Mouse (Mus musculus) midbrain, embryonic 10.5 days (tissue): ENCODE results near the gene Fgf10. TPM values are rescaled to one million over a fixed set of nuclear protein-coding genes. Genes with fewer than 3 reads are reported as not detected.
A peak's percentile ranks its signal among the peaks of the same experiment; 100 is the strongest.

ENCODE experiments used
- DNase-seq: peaks from one replicate; pipeline ENCODE4 v3.0.0-alpha.2; 2017; ENCODE audit warnings: low spot score
- H3K27ac ChIP-seq: fragments of 300-500 bp; sonication (generic); replicated peaks from 2 replicates; pipeline ENCODE4 v1.5.1; 2016; ENCODE audit warnings: mild to moderate bottlenecking
- H3K27me3 ChIP-seq: fragments of 300-500 bp; sonication (generic); 2 replicates; pipeline ENCODE4 v1.6.1; 2016; ENCODE audit warnings: low read depth, mild to moderate bottlenecking; ENCODE audit not compliant: poor library complexity, severe bottlenecking
- H3K36me3 ChIP-seq: fragments of 300-500 bp; sonication (generic); 2 replicates; pipeline ENCODE4 v1.6.1; 2016; ENCODE audit warnings: mild to moderate bottlenecking, moderate library complexity
- H3K4me1 ChIP-seq: fragments of 300-500 bp; sonication (generic); 2 replicates; pipeline ENCODE4 v1.6.1; 2016
- H3K4me3 ChIP-seq: fragments of 300-500 bp; sonication (generic); 2 replicates; pipeline ENCODE4 v1.5.1; 2016; ENCODE audit warnings: mild to moderate bottlenecking, moderate library complexity
- H3K9me3 ChIP-seq: fragments of 300-500 bp; sonication (generic); replicated peaks from 2 replicates; pipeline ENCODE4 v1.6.1; 2016; ENCODE audit warnings: mild to moderate bottlenecking
- WGBS: fragments of 180-500 bp; shearing (Covaris S2); methylation state at CpG from one replicate; pipeline ENCODE4 v1.1.7; 2016; 5-methylcytosine and 5-hydroxymethylcytosine counted together
- polyA plus RNA-seq: library from polyadenylated mRNA; unstranded; fragments of >200 nt; fragmentation: Nextera tagmentation; extraction: Ambion mirVana; gene quantifications from 2 replicates; pipeline ENCODE4 v1.2.1, GENCODE M21; 2016

Gene Fgf10
- polyA plus RNA-seq, 1 experiment from 2014 or later: 2.9 TPM

DNA sequence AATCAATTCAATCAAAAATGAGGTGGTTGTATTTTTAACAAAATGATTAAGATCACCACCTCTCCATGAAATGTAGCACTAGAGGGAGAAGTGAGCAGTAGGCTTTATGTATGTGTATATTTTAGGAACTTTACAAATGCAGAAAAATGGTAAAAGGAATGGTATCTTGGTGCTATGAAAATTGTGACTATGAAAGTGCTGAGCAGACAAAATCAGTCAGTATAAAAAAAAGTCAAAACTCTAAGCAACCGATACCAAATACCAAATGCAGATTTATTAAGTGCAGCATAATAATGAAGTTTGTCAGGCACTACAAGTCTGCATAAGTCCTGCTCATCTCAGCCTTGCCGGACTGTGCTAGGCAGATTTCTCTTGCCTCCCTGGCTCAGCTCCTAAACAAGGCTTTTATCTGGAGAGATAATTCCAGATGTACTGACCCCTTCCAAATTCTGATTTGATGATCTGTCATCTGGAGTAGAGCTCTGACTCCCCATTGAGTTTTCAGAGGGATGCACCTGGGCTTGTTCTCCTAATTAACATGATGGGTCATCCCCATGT, 70.3 kb downstream of the Fgf10 start:
- DNase-seq: no peak
- Histone ChIP-seq H3K27ac (no peak overlapping the region), H3K4me1 (peaks cover 4% of the 10 kb centered on the region; the same call in 1 of the 2 replicates), H3K36me3 (no peaks in the 10 kb centered on the region), H3K9me3 (no peaks in the 10 kb centered on the region), H3K4me3 (no peak overlapping the region), H3K27me3 (no peaks in the 10 kb centered on the region)
- WGBS: 90% methylated on average over 2 of the region's 2 CpGs

DNA sequence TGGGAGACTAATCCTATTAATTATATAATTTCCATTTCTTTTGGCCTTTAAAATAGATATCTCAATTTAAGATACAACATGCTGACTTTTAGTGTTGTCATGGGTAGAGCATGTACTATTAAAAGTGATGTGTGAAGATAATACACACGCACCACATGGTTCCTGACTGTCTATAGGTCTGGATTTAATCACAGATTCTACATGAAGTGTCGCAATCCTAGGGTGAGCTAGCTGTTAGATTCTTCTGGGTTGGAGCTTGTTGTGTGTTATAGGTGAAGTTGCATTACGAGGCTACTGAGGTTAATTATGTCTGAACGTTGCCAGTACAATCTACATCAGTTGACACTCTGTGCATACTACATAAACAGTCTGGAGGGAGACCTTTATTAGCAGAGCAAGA, 73.2 kb downstream of the Fgf10 start:
- Histone ChIP-seq H3K4me3 (no peak overlapping the region), H3K4me1 (no peaks in the 10 kb centered on the region), H3K27me3 (no peaks in the 10 kb centered on the region), H3K9me3 (no peaks in the 10 kb centered on the region), H3K27ac (no peak overlapping the region), H3K36me3 (no peaks in the 10 kb centered on the region)
- WGBS: 91% methylated on average over 4 of the region's 4 CpGs
- DNase-seq: no peak

DNA sequence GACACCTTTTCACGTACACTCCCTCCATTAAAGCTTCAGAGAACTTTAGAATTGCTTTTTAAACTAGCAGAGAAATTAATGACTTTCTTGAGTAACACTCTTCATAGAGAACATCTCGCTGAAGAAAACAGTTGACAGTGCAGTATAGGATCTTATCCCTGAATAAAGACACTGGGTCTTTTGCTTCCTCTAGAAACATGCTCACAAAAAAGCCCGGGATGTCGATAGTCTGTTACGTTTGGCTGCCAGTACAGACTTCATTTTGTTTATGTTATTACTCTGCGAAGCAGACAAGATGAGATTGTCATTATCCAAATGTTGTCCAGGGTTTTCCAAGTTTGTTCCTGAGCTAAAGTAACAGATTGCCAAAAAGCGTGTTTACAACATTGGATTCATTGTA, 75.2 kb downstream of the Fgf10 start:
- H3K27me3 ChIP-seq: no peaks in the 10 kb centered on the region
- H3K27ac ChIP-seq: no peak overlapping the region
- no peaks in the 10 kb centered on the region for H3K4me1 ChIP-seq
- H3K36me3 ChIP-seq: no peaks in the 10 kb centered on the region
- DNase-seq: no peak
- H3K4me3 ChIP-seq: no peak overlapping the region
- no peaks in the 10 kb centered on the region for H3K9me3 ChIP-seq
- 91% methylated on average over 7 of the region's 7 CpGs for WGBS

DNA sequence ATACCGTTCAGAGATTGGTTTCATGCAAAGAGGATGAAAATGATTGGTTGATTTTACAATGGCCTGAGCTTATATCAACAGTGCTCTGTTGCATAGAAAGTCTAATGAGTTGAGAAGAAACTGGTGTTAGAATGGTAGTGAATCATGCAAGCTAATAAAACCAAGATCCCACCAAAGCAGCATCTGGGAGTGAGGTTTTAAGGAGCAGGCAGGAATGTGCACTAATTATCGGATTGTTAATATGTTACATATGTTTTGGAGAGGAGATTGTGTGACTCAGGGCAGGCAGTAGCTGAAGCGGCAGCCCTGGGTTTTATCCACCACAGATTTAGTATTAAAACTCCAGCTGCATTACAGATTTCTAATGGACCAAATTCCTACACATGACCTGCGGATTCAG, 76.8 kb downstream of the Fgf10 start:
- no peaks in the 10 kb centered on the region for H3K4me1 ChIP-seq
- WGBS: 79% methylated on average over 4 of the region's 4 CpGs

DNA sequence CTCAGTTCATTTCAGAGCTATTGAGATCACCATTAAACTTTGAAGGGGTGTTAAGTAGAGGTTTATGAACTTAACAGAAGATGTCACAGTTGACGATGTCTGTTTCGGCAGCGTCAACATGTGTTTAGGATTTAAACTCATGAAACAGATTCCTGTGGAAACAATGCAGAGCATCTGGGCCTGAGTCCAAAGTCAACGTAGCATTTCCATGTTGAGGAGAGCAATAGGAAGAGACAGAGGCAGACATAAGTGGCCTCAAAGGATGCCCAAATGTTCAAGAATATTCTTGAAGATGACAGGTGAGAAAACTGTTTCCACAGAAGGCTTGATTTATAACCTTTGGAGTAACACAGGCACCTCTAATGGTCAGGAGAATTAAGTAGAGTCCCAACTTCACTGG, 84.4 kb downstream of the Fgf10 start:
- 88% methylated on average over 4 of the region's 4 CpGs for WGBS

More for the DNA sequence above, 76.8 kb downstream of the Fgf10 start:
- no peak overlapping the region for H3K4me3 ChIP-seq
- H3K9me3 ChIP-seq: no peaks in the 10 kb centered on the region
- H3K27ac ChIP-seq: no peak overlapping the region
- no peak for DNase-seq
- no peaks in the 10 kb centered on the region for H3K36me3 ChIP-seq
- no peaks in the 10 kb centered on the region for H3K27me3 ChIP-seq

DNA sequence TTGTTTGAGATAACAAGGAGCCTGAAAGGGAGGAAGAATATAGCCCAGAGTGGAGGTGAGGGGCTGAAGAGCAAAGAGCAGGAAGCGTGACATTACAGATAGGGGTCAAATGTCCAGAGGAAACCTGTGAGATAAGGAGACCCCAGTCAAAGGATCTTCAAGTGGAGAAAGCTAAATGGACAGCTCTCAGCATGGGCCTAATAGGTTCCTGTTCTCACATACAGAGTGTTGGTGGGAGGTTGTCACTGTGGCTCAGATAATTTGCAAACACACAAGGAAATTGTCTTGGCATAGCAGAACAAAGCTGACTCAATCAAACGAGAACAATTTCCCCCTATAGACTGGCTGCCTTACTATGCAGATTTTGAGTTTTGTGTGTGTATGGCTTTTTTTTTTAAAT, 89.4 kb downstream of the Fgf10 start:
- Histone ChIP-seq H3K36me3 (no peaks in the 10 kb centered on the region), H3K4me1 (no peaks in the 10 kb centered on the region), H3K27ac (no peak overlapping the region), H3K9me3 (no peaks in the 10 kb centered on the region), H3K4me3 (no peak overlapping the region), H3K27me3 (no peaks in the 10 kb centered on the region)
- DNase-seq: peak; percentile 15
- 16% methylated on average over 2 of the region's 2 CpGs for WGBS

More for the DNA sequence above, 84.4 kb downstream of the Fgf10 start:
- no peak for DNase-seq
- Histone ChIP-seq H3K9me3 (no peaks in the 10 kb centered on the region), H3K4me1 (no peaks in the 10 kb centered on the region), H3K4me3 (no peak overlapping the region), H3K27me3 (no peaks in the 10 kb centered on the region), H3K36me3 (no peaks in the 10 kb centered on the region), H3K27ac (no peak overlapping the region)

DNA sequence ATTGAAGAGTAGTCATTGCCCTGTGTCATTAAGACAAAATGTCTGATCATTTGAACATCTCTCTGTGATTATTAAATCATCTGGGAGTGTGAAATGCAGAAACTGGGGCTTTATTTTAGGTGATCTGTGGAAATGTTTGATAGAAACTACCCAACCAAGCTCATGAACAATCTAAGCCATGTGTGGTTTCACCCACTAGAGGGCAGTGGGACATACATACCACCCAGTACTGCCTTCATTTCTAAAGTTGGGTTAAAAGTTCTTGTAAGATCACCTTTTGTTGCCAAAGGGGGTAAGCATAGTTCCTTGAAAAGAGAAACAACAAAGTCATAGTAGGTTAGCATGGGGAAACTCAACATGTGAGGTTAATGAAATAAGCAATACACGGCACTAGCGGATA, 93.4 kb downstream of the Fgf10 start:
- DNase-seq: no peak
- Histone ChIP-seq H3K27ac (no peak overlapping the region), H3K9me3 (no peaks in the 10 kb centered on the region), H3K27me3 (no peaks in the 10 kb centered on the region), H3K36me3 (no peaks in the 10 kb centered on the region), H3K4me3 (no peak overlapping the region), H3K4me1 (no peaks in the 10 kb centered on the region)
- 94% methylated on average over 2 of the region's 2 CpGs for WGBS

DNA sequence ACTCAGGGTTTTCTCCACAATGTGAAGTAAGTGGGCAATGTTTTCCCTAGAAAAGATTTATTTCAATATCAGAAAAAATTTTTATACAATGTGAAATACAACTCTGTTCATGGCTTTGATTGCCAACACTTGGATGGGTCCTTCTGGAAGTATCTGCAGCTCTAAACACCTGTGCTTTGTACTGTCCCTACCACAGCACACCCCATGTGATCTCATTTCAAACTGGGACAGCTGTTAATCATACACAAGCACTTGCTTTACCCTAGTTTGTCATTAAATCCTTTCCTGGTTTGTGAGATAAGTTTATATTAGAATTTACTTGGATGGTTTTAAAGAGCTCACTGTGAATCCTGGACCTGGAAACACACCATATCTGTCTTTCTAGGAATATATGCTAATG, 102.6 kb downstream of the Fgf10 start:
- DNase-seq: no peak
- no peaks in the 10 kb centered on the region for H3K9me3 ChIP-seq
- no peak overlapping the region for H3K27ac ChIP-seq
- H3K27me3 ChIP-seq: no peaks in the 10 kb centered on the region
- H3K36me3 ChIP-seq: no peaks in the 10 kb centered on the region
- no peaks in the 10 kb centered on the region for H3K4me1 ChIP-seq
- no peak overlapping the region for H3K4me3 ChIP-seq

DNA sequence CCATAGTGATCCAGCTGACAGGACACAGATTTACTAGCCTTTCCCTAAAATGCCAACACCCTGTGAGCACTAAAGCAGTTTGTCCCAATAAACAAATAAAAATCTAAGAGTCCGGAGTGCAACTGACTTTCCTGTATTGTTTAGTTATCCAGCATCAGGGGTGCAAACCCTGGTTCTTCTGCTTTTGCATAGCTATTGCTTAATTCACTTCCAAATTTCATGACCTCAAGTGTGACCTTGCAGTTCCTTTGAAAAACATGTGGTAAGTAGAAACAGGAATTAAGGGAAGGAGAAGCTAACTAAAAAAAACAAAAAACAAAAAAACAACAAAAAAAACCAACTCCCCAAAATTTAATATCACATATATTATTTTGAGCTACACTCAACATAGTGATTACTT, 105.6 kb downstream of the Fgf10 start:
- Histone ChIP-seq H3K4me1 (no peaks in the 10 kb centered on the region), H3K4me3 (no peak overlapping the region), H3K27ac (no peak overlapping the region), H3K27me3 (no peaks in the 10 kb centered on the region), H3K36me3 (no peaks in the 10 kb centered on the region), H3K9me3 (no peaks in the 10 kb centered on the region)
- DNase-seq: no peak
- 72% methylated on average over 1 of the region's 1 CpGs for WGBS

DNA sequence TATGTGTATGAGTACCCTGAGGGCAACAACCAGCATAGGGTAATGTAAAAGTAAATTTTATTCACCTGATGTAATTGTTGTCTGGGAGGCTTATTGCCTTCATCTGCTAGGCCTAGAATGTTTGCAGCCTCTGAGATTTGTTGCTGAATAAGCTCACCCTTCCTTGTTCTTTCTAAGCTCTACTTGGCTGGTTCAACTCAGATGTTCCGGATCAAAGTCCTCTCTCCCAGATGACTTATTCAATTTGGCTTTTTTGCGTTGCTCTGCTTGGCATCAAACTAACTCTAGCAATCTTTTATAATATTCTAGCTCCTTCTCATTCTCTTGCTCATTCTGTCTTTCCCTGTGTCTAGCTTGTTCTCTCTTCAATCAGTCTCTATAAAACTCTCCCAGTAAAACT, 109.6 kb downstream of the Fgf10 start:
- Histone ChIP-seq H3K36me3 (no peaks in the 10 kb centered on the region), H3K27ac (no peak overlapping the region), H3K4me1 (no peaks in the 10 kb centered on the region), H3K9me3 (no peaks in the 10 kb centered on the region), H3K4me3 (no peak overlapping the region), H3K27me3 (no peaks in the 10 kb centered on the region)
- 92% methylated on average over 2 of the region's 2 CpGs for WGBS
- no peak for DNase-seq

DNA sequence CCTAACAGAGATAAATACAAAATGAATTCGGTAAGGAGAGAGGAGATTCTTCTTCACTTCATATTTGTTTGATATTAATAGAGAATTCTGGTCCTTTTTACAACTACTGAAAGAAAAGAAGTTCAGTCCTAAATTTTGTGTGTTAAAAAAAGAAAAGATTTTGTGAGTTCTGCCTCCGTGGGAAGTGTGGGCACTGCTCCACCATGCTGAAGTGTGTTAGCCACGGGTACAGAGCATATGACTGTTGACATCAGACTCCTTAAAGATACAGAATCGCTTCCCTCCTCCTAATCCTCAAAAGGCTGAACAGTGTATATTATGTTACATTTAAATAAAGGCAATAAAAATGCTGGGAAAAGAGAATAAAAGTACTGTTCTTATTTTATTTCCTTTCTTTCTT, 122.2 kb downstream of the Fgf10 start:
- no peak for DNase-seq
- 72% methylated on average over 4 of the region's 4 CpGs for WGBS
- H3K4me3 ChIP-seq: no peak overlapping the region

DNA sequence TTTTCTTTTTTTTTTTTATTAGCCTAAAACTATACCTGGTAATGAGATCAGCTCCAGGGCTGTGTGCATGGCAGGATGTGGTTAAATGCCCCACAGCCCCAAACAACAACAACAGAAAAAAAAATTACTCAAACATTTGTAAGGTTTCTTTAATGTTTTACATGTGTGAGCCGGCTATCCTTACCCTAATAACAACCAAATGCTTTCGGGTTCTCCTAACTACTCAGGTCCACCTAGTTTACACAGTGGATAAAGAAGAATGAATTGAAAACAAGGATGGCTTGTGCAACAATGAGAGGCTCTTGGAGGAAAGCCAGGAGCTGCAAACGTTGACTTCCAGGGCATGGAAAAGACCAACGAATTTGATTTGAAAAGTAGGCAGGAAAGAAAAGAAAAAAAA, 122.6 kb downstream of the Fgf10 start:
- H3K9me3 ChIP-seq: no peaks in the 10 kb centered on the region
- H3K36me3 ChIP-seq: no peaks in the 10 kb centered on the region
- DNase-seq: no peak
- H3K27me3 ChIP-seq: no peaks in the 10 kb centered on the region
- no peaks in the 10 kb centered on the region for H3K4me1 ChIP-seq
- WGBS: 59% methylated on average over 4 of the region's 4 CpGs
- H3K27ac ChIP-seq: no peak overlapping the region
- no peak overlapping the region for H3K4me3 ChIP-seq

More for the DNA sequence above, 122.2 kb downstream of the Fgf10 start:
- Histone ChIP-seq H3K36me3 (no peaks in the 10 kb centered on the region), H3K4me1 (no peaks in the 10 kb centered on the region), H3K27me3 (no peaks in the 10 kb centered on the region), H3K27ac (no peak overlapping the region), H3K9me3 (no peaks in the 10 kb centered on the region)

DNA sequence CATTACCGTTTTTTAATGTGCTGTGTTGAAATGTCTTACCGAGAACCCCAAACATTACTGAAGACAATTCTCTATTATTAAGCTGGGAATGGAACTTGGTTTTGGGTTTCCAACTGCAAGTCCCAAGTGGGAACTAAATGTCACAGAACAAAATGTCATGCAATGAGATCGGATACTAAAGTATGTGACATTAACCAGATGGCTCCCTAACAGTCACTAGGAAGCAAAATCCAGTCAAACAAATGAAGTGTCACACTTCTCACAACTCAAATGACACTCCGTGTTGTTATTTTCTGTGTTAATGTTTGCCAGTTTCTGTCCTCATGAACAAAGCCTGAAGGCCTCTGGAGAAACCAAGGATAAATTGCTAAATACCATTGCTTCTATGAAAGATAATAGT, 130.6 kb downstream of the Fgf10 start:
- WGBS: 88% methylated on average over 4 of the region's 4 CpGs
- no peak for DNase-seq
- no peak overlapping the region for H3K4me3 ChIP-seq
- no peak overlapping the region for H3K27ac ChIP-seq
- H3K4me1 ChIP-seq: no peaks in the 10 kb centered on the region
- H3K9me3 ChIP-seq: no peaks in the 10 kb centered on the region
- H3K27me3 ChIP-seq: no peaks in the 10 kb centered on the region
- no peaks in the 10 kb centered on the region for H3K36me3 ChIP-seq

DNA sequence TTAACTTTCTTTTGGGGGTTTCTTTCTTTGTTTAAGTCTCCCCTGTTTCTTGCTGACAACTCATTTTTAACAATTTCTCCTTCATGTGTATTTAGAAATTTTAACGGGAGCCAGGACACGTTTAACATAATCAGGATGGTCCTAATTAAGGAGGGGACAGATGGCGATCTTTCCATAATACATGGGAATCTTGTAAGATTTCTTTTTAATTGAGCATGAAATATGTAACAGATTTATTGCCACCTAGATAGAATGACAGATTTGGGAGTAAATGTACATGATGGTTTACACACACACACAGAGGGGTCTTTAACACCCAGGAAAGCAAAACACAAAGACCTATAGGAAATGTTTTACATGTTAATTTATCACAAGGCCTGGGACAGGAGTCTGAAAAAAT, 137.1 kb downstream of the Fgf10 start:
- Histone ChIP-seq H3K27me3 (no peaks in the 10 kb centered on the region), H3K36me3 (no peaks in the 10 kb centered on the region), H3K9me3 (no peaks in the 10 kb centered on the region), H3K4me3 (no peak overlapping the region), H3K27ac (no peak overlapping the region), H3K4me1 (no peaks in the 10 kb centered on the region)
- no peak for DNase-seq
- 83% methylated on average over 3 of the region's 3 CpGs for WGBS
